Mouse (Mus musculus) erythroblast, embryonic 14.5 days (primary cell): ENCODE results near the gene Rpl27. TPM values are rescaled to one million over a fixed set of nuclear protein-coding genes. Genes with fewer than 3 reads are reported as not detected.

Source experiments
- H3K27me3 ChIP-seq: 2 replicates; pipeline ENCODE4 v1.6.1; 2012; ENCODE audit warnings: inconsistent platforms; ENCODE audit not compliant: control insufficient read depth
- H3K36me3 ChIP-seq: 2 replicates; pipeline ENCODE4 v1.6.1; 2012; ENCODE audit warnings: mild to moderate bottlenecking, inconsistent platforms; ENCODE audit not compliant: control insufficient read depth
- H3K4me1 ChIP-seq: 2 replicates; pipeline ENCODE4 v1.6.1; 2012; ENCODE audit warnings: inconsistent platforms; ENCODE audit not compliant: control insufficient read depth
- H3K4me3 ChIP-seq: replicated peaks from 2 replicates; pipeline ENCODE3; 2012; ENCODE audit warnings: moderate library complexity, mild to moderate bottlenecking, inconsistent platforms
- H3K9me3 ChIP-seq: 2 replicates; pipeline ENCODE4 v1.6.1; 2012; ENCODE audit warnings: low read length, inconsistent platforms, mixed read lengths; ENCODE audit not compliant: control insufficient read depth
- GATA1 ChIP-seq: IDR thresholded peaks from 2 replicates; pipeline ENCODE4 v1.6.1; 2012; ENCODE audit warnings: low read length, inconsistent platforms, mixed read lengths
- TAL1 ChIP-seq: IDR thresholded peaks from 3 replicates; pipeline ENCODE4 v1.6.1; 2012; ENCODE audit warnings: low read length, inconsistent platforms, mixed read lengths
- polyA plus RNA-seq: library from polyadenylated mRNA; stranded (reverse); fragments of >175 nt; gene quantifications from 2 replicates; pipeline ENCODE4 v1.2.3, GENCODE M21; 2012

Gene Rpl27
- polyA plus RNA-seq = 28.9 and 48.8 TPM in 2 replicates

DNA sequence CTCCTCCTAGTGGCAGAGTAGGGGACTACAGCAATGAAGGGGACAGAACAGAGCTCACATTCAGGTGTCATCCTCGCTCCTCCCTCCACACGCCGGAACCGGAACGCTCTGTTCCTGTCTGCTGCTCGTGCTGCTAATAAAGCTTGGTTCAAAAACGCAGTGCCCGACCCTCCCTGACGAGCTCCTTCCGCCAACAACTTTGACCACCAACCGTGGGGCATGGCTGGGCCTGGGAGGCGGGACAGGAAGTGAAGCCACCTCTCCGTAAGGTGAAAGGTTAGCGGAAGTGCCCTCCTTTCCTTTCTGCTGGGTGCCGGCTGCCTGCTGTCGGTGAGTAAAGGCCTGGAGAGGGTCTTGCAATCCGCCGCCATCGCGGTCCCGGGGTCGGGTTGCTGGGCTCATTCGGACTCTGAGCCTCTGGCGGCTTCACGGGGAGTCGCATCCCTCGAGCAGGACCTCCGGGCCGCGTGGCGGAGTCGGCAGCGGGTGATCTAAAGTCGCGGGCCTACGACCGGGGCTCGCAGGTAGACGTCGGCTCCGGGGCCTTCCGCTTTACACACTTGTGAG, at the start of gene Rpl27:
Gene Rpl27, plus strand, starts transcription at position 172 of the 567 bp plus-strand sequence.
- peaks cover 35% of the 10 kb centered on the region for H3K4me1 ChIP-seq
- peaks cover 35% of the 10 kb centered on the region for H3K36me3 ChIP-seq
- no peaks in the 10 kb centered on the region for H3K9me3 ChIP-seq
- H3K27me3 ChIP-seq = no peaks in the 10 kb centered on the region
- TF ChIP-seq GATA1 (no peak), TAL1 (no peak)
- H3K4me3 ChIP-seq = peak within 1 kb of the TSS; percentile 73

DNA sequence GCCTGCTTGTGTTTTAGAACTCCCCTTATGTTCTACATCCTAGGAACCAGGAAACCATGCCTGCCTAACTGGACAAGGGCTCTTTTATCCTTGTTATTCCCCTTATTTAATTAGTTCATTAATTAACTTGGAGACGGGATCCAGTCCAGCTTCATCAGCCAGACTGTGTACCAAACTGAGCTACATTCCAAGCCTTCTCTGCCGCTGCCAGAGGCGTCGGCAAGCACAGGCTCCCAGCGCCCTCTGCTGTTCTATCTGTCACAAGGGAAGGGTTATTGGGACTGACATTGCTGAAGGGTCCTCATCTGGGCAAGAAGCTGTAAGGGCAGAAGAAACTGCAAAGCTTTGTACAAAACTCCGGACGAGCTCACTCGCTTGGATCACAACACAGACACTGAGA, 47.0 kb upstream of the Rpl27 start:
- H3K4me3 ChIP-seq = no peak overlapping the region
- H3K36me3 ChIP-seq = no peaks in the 10 kb centered on the region
- H3K4me1 ChIP-seq = no peaks in the 10 kb centered on the region; the same call in 1 of the 2 replicates
- no peak for TF ChIP-seq GATA1
- no peak for TF ChIP-seq TAL1
- no peaks in the 10 kb centered on the region for H3K27me3 ChIP-seq
- no peaks in the 10 kb centered on the region for H3K9me3 ChIP-seq

DNA sequence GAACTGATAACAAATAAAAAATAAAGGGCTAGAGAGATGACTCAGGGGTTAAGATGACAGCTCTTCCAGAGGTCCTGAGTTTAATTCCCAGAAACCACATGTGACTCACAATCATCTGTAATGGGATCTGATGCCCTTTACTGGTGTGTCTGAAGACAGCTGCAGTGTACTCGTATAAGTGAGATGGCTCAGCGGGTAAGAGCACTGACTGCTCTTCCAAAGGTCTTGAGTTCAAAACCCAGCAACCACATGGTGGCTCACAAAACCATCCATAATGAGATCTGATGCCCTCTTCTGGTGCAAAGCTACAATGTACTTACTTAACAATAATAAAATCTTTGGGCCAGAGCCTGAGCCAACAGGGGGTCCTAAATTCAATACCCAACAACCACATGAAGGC, 26.8 kb upstream of the Rpl27 start:
- TF ChIP-seq TAL1 (no peak), GATA1 (no peak)
- Histone ChIP-seq H3K36me3 (peaks cover 46% of the 10 kb centered on the region), H3K27me3 (no peaks in the 10 kb centered on the region)

DNA sequence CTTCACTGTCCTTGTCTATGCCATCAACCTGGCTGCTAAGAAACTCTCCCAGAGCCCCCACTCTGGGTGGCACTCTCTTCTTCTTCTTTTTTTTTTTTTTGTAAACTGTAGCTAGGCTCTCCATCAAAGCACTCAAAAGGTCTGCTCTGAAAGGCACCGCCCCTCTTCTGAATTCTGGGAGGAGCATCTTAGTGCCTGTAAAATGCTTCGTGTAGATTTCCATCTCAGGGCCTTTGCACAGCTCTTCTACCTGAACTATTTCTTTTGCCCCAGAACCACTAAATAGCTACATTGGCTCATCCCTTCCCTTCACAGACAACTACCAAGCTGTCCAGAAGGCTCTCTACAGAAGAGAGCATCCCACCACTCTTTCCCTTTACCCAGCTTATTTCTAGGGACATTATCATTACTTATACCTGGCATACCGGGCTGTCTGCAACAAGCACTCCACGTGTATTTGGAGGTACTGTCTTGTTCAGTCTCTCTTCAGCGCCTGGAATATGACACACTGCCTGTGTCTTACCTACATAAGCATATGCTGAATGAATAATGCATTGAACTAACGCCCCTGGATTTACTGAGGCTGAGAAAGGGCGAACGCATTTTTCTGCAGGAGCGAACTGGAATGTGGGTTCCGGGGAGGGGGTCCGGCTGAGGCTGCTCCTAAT, 25.5 kb upstream of the Rpl27 start:
- Histone ChIP-seq H3K27me3 (no peaks in the 10 kb centered on the region), H3K4me1 (peaks cover 24% of the 10 kb centered on the region)
- TF ChIP-seq TAL1 = no peak
- TF ChIP-seq GATA1 = no peak

More for the DNA sequence above, 26.8 kb upstream of the Rpl27 start:
- H3K4me3 ChIP-seq = no peak overlapping the region
- peaks cover 24% of the 10 kb centered on the region for H3K4me1 ChIP-seq
- no peaks in the 10 kb centered on the region for H3K9me3 ChIP-seq

GRCm38 (mm10) chr11:101417101-101417855, 24.8 kb upstream of the Rpl27 start, which contains the start of gene Aarsd1:
Gene Aarsd1 (minus strand): TSS chr11:101417615.
- Histone ChIP-seq H3K27me3 (no peaks in the 10 kb centered on the region), H3K9me3 (no peaks in the 10 kb centered on the region), H3K4me3 (peak within 1 kb of the TSS; percentile 74), H3K36me3 (peaks cover 26% of the 10 kb centered on the region), H3K4me1 (peaks cover 30% of the 10 kb centered on the region)
- TF ChIP-seq GATA1 = no peak
- TF ChIP-seq TAL1 = no peak

More for the DNA sequence above, 25.5 kb upstream of the Rpl27 start:
- Histone ChIP-seq H3K9me3 (no peaks in the 10 kb centered on the region), H3K36me3 (peaks cover 33% of the 10 kb centered on the region), H3K4me3 (peak overlapping the region; percentile 74)

- peaks cover 32% of the 10 kb centered on the region for H3K4me1 ChIP-seq
- TF ChIP-seq GATA1 (no peak), TAL1 (no peak)
- peaks cover 9% of the 10 kb centered on the region for H3K36me3 ChIP-seq
- no peaks in the 10 kb centered on the region for H3K9me3 ChIP-seq
- H3K4me3 ChIP-seq = no peak overlapping the region
- H3K27me3 ChIP-seq = peaks cover 4% of the 10 kb centered on the region; the same call in 1 of the 2 replicates
These were observed 23.1 kb upstream of the Rpl27 start for GRCm38 (mm10) chr11:101418991-101419390.

DNA sequence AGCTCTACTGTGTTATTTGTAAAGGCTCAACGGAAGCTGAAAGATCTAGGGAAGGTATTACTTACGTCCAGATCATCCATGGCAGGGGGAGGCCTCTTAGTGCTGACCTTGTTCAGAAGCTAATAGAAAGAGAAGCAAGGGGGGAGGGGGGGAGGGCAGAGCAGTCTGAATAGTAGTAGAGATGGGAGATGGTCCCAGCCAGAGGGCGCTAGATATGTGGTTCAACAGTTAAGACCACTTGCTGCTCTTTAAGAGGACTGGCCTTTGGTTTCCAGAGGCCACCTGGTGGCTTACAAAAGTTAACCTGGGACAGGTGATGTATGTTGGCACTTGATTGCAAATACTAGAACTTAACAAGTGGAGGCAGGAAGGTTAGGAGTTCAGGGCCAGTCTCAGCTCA, 22.5 kb upstream of the Rpl27 start:
- Histone ChIP-seq H3K9me3 (no peaks in the 10 kb centered on the region), H3K4me3 (no peak overlapping the region), H3K27me3 (peaks cover 8% of the 10 kb centered on the region; the same call in 1 of the 2 replicates), H3K36me3 (peaks cover 6% of the 10 kb centered on the region), H3K4me1 (peaks cover 38% of the 10 kb centered on the region)
- TF ChIP-seq TAL1 (no peak), GATA1 (no peak)

DNA sequence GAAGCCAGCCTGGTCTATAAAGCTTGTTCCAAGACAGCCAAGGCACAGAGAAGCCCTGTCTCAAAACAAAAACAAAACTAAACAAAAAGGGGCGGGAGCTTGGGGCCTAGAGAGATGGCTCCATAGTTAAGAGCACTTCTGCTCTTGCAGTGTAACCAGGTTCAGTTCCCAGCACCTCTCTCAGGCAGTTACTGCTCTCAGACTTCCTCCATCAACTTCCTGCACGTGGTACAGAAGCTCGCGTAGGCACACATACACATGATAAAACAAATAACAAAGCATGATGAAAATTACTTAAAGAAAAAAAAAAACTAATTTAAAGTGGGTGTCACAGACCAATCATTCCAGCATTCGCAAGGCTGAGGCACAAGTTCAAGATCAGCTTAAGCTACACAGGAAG, 21.9 kb upstream of the Rpl27 start:
- Histone ChIP-seq H3K9me3 (no peaks in the 10 kb centered on the region), H3K27me3 (peaks cover 8% of the 10 kb centered on the region; the same call in 1 of the 2 replicates), H3K4me1 (peaks cover 42% of the 10 kb centered on the region), H3K36me3 (peaks cover 3% of the 10 kb centered on the region), H3K4me3 (no peak overlapping the region)
- no peak for TF ChIP-seq TAL1
- no peak for TF ChIP-seq GATA1
